Mouse (Mus musculus) liver, embryonic 14.5 days (tissue): ENCODE data around the gene Rassf3.

Experiments used
- CTCF ChIP-seq: IDR thresholded peaks from 2 replicates; pipeline ENCODE4 v1.5.1; 2016; ENCODE audit warnings: antibody characterized with exemption, low read depth, control low read depth
- EP300 ChIP-seq: IDR thresholded peaks from 2 replicates; pipeline ENCODE4 v1.6.1; 2016; ENCODE audit warnings: antibody characterized with exemption, low read depth

- no peak for TF ChIP-seq EP300
- no peak for TF ChIP-seq CTCF
Measured at GRCm38 (mm10) chr10:121499063-121499462, 22.9 kb upstream of the Rassf3 start.
